10 mouse cellular contexts compared by ENCODE assay signal in genomic region chr4:135985769-135986168, GRCm38 (mm10). TPM values are rescaled to one million over a fixed set of nuclear protein-coding genes. Genes with fewer than 3 reads are reported as not detected.
DNase-seq lines count a peak whose midpoint lies in the region; ATAC-seq and TF ChIP-seq lines count a peak whose summit lies in the region.
"Had no signal": no experiment of that assay in that cellular context is flagged by ENCODE, and none has a peak within 500 bp of the region (broad histone marks: within the 10 kb centered on the region; RNA-seq: fewer than 3 reads in every experiment).

No protein-coding gene starts in this region.

- no peaks in the 10 kb centered on the region for H3K27me3 ChIP-seq in kidney, embryonic 15.5 days
- no peaks in the 10 kb centered on the region for H3K27me3 ChIP-seq in embryonic facial prominence, embryonic 10.5 days (replicated peaks; ENCODE audit: low read depth, poor library complexity, severe bottlenecking)
- H3K27me3 ChIP-seq in hindbrain, postnatal 0 days (ENCODE audit: insufficient read depth, low read length): no peaks in the 10 kb centered on the region
- no peaks in the 10 kb centered on the region for H3K27me3 ChIP-seq in midbrain, embryonic 16.5 days (ENCODE audit: control insufficient read depth, insufficient read depth, low read depth, low read length)
- no peaks in the 10 kb centered on the region for H3K27me3 ChIP-seq in kidney, adult 2 months (replicated peaks; ENCODE audit: control insufficient read depth, insufficient read depth, low read length)
- H3K27me3 ChIP-seq: Patski had no signal

- H3K9me3 ChIP-seq in kidney, embryonic 15.5 days (replicated peaks): no peaks in the 10 kb centered on the region
- no peaks in the 10 kb centered on the region for H3K9me3 ChIP-seq in embryonic facial prominence, embryonic 10.5 days
- no peaks in the 10 kb centered on the region for H3K9me3 ChIP-seq in hindbrain, postnatal 0 days (ENCODE audit: low read length)
- no peaks in the 10 kb centered on the region for H3K9me3 ChIP-seq in midbrain, embryonic 16.5 days (replicated peaks; ENCODE audit: control insufficient read depth, low read length, poor library complexity, severe bottlenecking)

- peaks cover 44% of the 10 kb centered on the region for H3K36me3 ChIP-seq in kidney, embryonic 15.5 days
- H3K36me3 ChIP-seq in embryonic facial prominence, embryonic 10.5 days (replicated peaks): peaks cover 48% of the 10 kb centered on the region
- peaks cover 12% of the 10 kb centered on the region for H3K36me3 ChIP-seq in hindbrain, postnatal 0 days (ENCODE audit: insufficient read depth, low read length)
- peaks cover 13% of the 10 kb centered on the region; the same call in 1 of the 2 replicates for H3K36me3 ChIP-seq in midbrain, embryonic 16.5 days (ENCODE audit: control insufficient read depth, insufficient read depth, low read length)
- no peaks in the 10 kb centered on the region for H3K36me3 ChIP-seq in kidney, adult 2 months (ENCODE audit: control insufficient read depth, insufficient read depth, low read length)

- no peak for DNase-seq in kidney, adult 8-10 months
- DNase-seq in embryonic facial prominence, embryonic 10.5 days (ENCODE audit: low spot score): no peak
- no peak for DNase-seq in hindbrain, postnatal 0 days (ENCODE audit: low spot score)
- no peak for DNase-seq in left cerebral cortex, postnatal 36 days (ENCODE audit: low spot score in 2 of 2)
- DNase-seq in adrenal gland, adult 2 months: no peak
- DNase-seq in kidney, adult 2 months: no peak
- DNase-seq: lung, postnatal 14 days had no signal

- H3K4me1 ChIP-seq in kidney, embryonic 15.5 days: peaks cover 28% of the 10 kb centered on the region
- H3K4me1 ChIP-seq in embryonic facial prominence, embryonic 10.5 days: peaks cover 21% of the 10 kb centered on the region
- peaks cover 12% of the 10 kb centered on the region for H3K4me1 ChIP-seq in hindbrain, postnatal 0 days (ENCODE audit: insufficient read depth, low read length)
- peaks cover 18% of the 10 kb centered on the region for H3K4me1 ChIP-seq in midbrain, embryonic 16.5 days (ENCODE audit: control insufficient read depth, insufficient read depth, low read length)
- 0 out of 2 replicates have a peak, but pooled peaks cover 2% of the 10 kb centered on the region for H3K4me1 ChIP-seq in kidney, adult 2 months (ENCODE audit: control insufficient read depth, insufficient read depth, low read length)

- peak overlapping the region; percentile 99 for H3K9ac ChIP-seq in kidney, embryonic 15.5 days
- peak overlapping the region; percentile 33; the same call in 1 of the 2 replicates for H3K9ac ChIP-seq in hindbrain, postnatal 0 days (replicated peaks; ENCODE audit: low read length)
- H3K9ac ChIP-seq in midbrain, embryonic 16.5 days (ENCODE audit: low read depth, low read length): peak overlapping the region; percentile 92

- no peak for TF ChIP-seq POLR2A in kidney, adult 2 months (IDR thresholded peaks at IDR 0.05; ENCODE audit: low read depth, low read length)

- peak overlapping the region; percentile 71 for H3K4me2 ChIP-seq in kidney, embryonic 15.5 days
- H3K4me2 ChIP-seq in hindbrain, postnatal 0 days (ENCODE audit: low read depth, low read length): peak overlapping the region; percentile 99
- H3K4me2 ChIP-seq in midbrain, embryonic 16.5 days (ENCODE audit: low read length): peak overlapping the region; percentile 76

- ATAC-seq in kidney, embryonic 15.5 days (replicated peaks; ENCODE audit: low FRiP score): no peak
- no peak for ATAC-seq in hindbrain, postnatal 0 days
- ATAC-seq in midbrain, embryonic 16.5 days: no peak
- ATAC-seq: Patski had no signal

- WGBS in kidney, embryonic 15.5 days: 85% methylated on average over 7 of the region's 7 CpGs
- WGBS in embryonic facial prominence, embryonic 10.5 days: 92% methylated on average over 7 of the region's 7 CpGs
- whole genome bisulfite sequencing in hindbrain, postnatal 0 days: 87% methylated on average over 7 of the region's 7 CpGs
- WGBS in midbrain, embryonic 16.5 days: 93% methylated on average over 7 of the region's 7 CpGs
- 86% methylated on average over 7 of the region's 7 CpGs for WGBS in kidney, adult 2 months

- no peak for TF ChIP-seq CTCF in hindbrain, postnatal 0 days (IDR thresholded peaks at IDR 0.05; ENCODE audit: low read depth)
- TF ChIP-seq CTCF in kidney, adult 2 months (conservative IDR thresholded peaks at IDR 0.05; ENCODE audit: insufficient read depth, insufficient read length, low read depth, low read length): no peak

- H3K4me3 ChIP-seq in kidney, embryonic 15.5 days (replicated peaks): peak overlapping the region; percentile 97
- H3K4me3 ChIP-seq in embryonic facial prominence, embryonic 10.5 days: peak overlapping the region; percentile 86
- H3K4me3 ChIP-seq in hindbrain, postnatal 0 days (ENCODE audit: low read length): peak overlapping the region; percentile 84
- H3K4me3 ChIP-seq in midbrain, embryonic 16.5 days (ENCODE audit: low read depth, low read length): peak overlapping the region; percentile 94
- H3K4me3 ChIP-seq in kidney, adult 2 months (ENCODE audit: insufficient read depth, low read depth, low read length): no peak overlapping the region

- H3K27ac ChIP-seq in kidney, embryonic 15.5 days: no peak overlapping the region
- no peak overlapping the region for H3K27ac ChIP-seq in embryonic facial prominence, embryonic 10.5 days (replicated peaks)
- H3K27ac ChIP-seq in hindbrain, postnatal 0 days: no peak overlapping the region
- no peak overlapping the region for H3K27ac ChIP-seq in midbrain, embryonic 16.5 days (ENCODE audit: low read length)
- no peak overlapping the region for H3K27ac ChIP-seq in kidney, adult 2 months (ENCODE audit: insufficient read depth, low read depth, low read length)

- intact Hi-C loops in left cerebral cortex, postnatal 36 days (cut with DNase I): loop anchor here (5.0 kb wide), 1 partner anchor 37 kb away; the partner anchor contains the start of gene Eloa

RNA-seq across cellular contexts. Expression of gene Pithd1, which starts 1.3 kb away (rescaled TPM):
- polyA plus RNA-seq in kidney, embryonic 15.5 days (2015; fragmentation: Nextera tagmentation; extraction: Ambion mirVana): 52.6 and 52.7 TPM in 2 replicates
- 66.2 and 72.8 TPM in 2 replicates for polyA plus RNA-seq in embryonic facial prominence, embryonic 10.5 days (2016; fragmentation: Nextera tagmentation; extraction: Ambion mirVana)
- total RNA-seq in hindbrain, postnatal 0 days (2014; rRNA removed): 53.2 and 60.2 TPM in 2 replicates
- 84.5 and 85.7 TPM in 2 replicates for polyA plus RNA-seq in hindbrain, postnatal 0 days (2015; fragmentation: Nextera tagmentation; extraction: Ambion mirVana)
- 68.3 and 72.0 TPM in 2 replicates for polyA plus RNA-seq in midbrain, embryonic 16.5 days (2015; fragmentation: Nextera tagmentation; extraction: Ambion mirVana)
- total RNA-seq in left cerebral cortex, postnatal 36 days (2021): 10 to 100 TPM; 82.7 to 91.9 TPM
- total RNA-seq in adrenal gland, adult 2 months (2021): 10 to 100 TPM; 23.1 to 35.5 TPM
- polyA plus RNA-seq in adrenal gland, adult 2 months (2012; rRNA removed): 59.2 and 59.4 TPM in 2 replicates
- 31.8 and 33.5 TPM in 2 replicates for polyA plus RNA-seq in kidney, adult 2 months (2012; rRNA removed)

RNA-seq across cellular contexts. Expression of gene Lypla2, which starts 13.3 kb away (rescaled TPM):
- polyA plus RNA-seq in kidney, embryonic 15.5 days (2015; fragmentation: Nextera tagmentation; extraction: Ambion mirVana): 120 and 131 TPM in 2 replicates
- polyA plus RNA-seq in embryonic facial prominence, embryonic 10.5 days (2016; fragmentation: Nextera tagmentation; extraction: Ambion mirVana): 207 and 217 TPM in 2 replicates
- total RNA-seq in hindbrain, postnatal 0 days (2014; rRNA removed): 135 and 172 TPM in 2 replicates
- polyA plus RNA-seq in hindbrain, postnatal 0 days (2015; fragmentation: Nextera tagmentation; extraction: Ambion mirVana): 183 and 186 TPM in 2 replicates
- polyA plus RNA-seq in midbrain, embryonic 16.5 days (2015; fragmentation: Nextera tagmentation; extraction: Ambion mirVana): 209 and 230 TPM in 2 replicates
- total RNA-seq in left cerebral cortex, postnatal 36 days (2021): 10 to 100 TPM; 80.0 to 86.1 TPM
- 10 to 100 TPM; 59.8 to 78.2 TPM for total RNA-seq in adrenal gland, adult 2 months (2021)
- 155 and 169 TPM in 2 replicates for polyA plus RNA-seq in adrenal gland, adult 2 months (2012; rRNA removed)
- 90.8 and 100 TPM in 2 replicates for polyA plus RNA-seq in kidney, adult 2 months (2012; rRNA removed)

RNA-seq across cellular contexts. Expression of gene Gale, which starts 22.2 kb away (rescaled TPM):
- polyA plus RNA-seq in kidney, embryonic 15.5 days (2015; fragmentation: Nextera tagmentation; extraction: Ambion mirVana): 35.2 and 36.7 TPM in 2 replicates
- polyA plus RNA-seq in embryonic facial prominence, embryonic 10.5 days (2016; fragmentation: Nextera tagmentation; extraction: Ambion mirVana): 39.7 and 40.2 TPM in 2 replicates
- total RNA-seq in hindbrain, postnatal 0 days (2014; rRNA removed): 36.2 and 41.2 TPM in 2 replicates
- 39.8 and 40.2 TPM in 2 replicates for polyA plus RNA-seq in hindbrain, postnatal 0 days (2015; fragmentation: Nextera tagmentation; extraction: Ambion mirVana)
- 41.2 and 47.7 TPM in 2 replicates for polyA plus RNA-seq in midbrain, embryonic 16.5 days (2015; fragmentation: Nextera tagmentation; extraction: Ambion mirVana)
- 10 to 100 TPM; 22.4 to 24.1 TPM for total RNA-seq in left cerebral cortex, postnatal 36 days (2021)
- 10 to 100 TPM; 15.5 to 24.8 TPM for total RNA-seq in adrenal gland, adult 2 months (2021)
- polyA plus RNA-seq in adrenal gland, adult 2 months (2012; rRNA removed): 22.9 and 33.3 TPM in 2 replicates
- polyA plus RNA-seq in kidney, adult 2 months (2012; rRNA removed): 12.9 and 13.4 TPM in 2 replicates

RNA-seq across cellular contexts. Expression of gene Eloa, which starts 35.8 kb away (rescaled TPM):
- 40.0 and 40.6 TPM in 2 replicates for polyA plus RNA-seq in kidney, embryonic 15.5 days (2015; fragmentation: Nextera tagmentation; extraction: Ambion mirVana)
- 35.0 and 37.5 TPM in 2 replicates for polyA plus RNA-seq in embryonic facial prominence, embryonic 10.5 days (2016; fragmentation: Nextera tagmentation; extraction: Ambion mirVana)
- 20.9 and 26.5 TPM in 2 replicates for total RNA-seq in hindbrain, postnatal 0 days (2014; rRNA removed)
- 19.7 and 19.8 TPM in 2 replicates for polyA plus RNA-seq in hindbrain, postnatal 0 days (2015; fragmentation: Nextera tagmentation; extraction: Ambion mirVana)
- polyA plus RNA-seq in midbrain, embryonic 16.5 days (2015; fragmentation: Nextera tagmentation; extraction: Ambion mirVana): 26.7 and 28.7 TPM in 2 replicates
- 10 to 100 TPM; 27.7 to 29.4 TPM for total RNA-seq in left cerebral cortex, postnatal 36 days (2021)
- total RNA-seq in adrenal gland, adult 2 months (2021): 10 to 100 TPM; 40.8 to 46.8 TPM
- 4.2 and 4.4 TPM in 2 replicates for polyA plus RNA-seq in adrenal gland, adult 2 months (2012; rRNA removed)
- polyA plus RNA-seq in kidney, adult 2 months (2012; rRNA removed): 11.0 and 12.9 TPM in 2 replicates

RNA-seq across cellular contexts. Expression of gene Hmgcl, which starts 39.5 kb away (rescaled TPM):
- polyA plus RNA-seq in kidney, embryonic 15.5 days (2015; fragmentation: Nextera tagmentation; extraction: Ambion mirVana): 77.2 and 80.2 TPM in 2 replicates
- polyA plus RNA-seq in embryonic facial prominence, embryonic 10.5 days (2016; fragmentation: Nextera tagmentation; extraction: Ambion mirVana): 64.3 and 68.6 TPM in 2 replicates
- 27.0 and 38.6 TPM in 2 replicates for total RNA-seq in hindbrain, postnatal 0 days (2014; rRNA removed)
- polyA plus RNA-seq in hindbrain, postnatal 0 days (2015; fragmentation: Nextera tagmentation; extraction: Ambion mirVana): 55.0 and 60.0 TPM in 2 replicates
- polyA plus RNA-seq in midbrain, embryonic 16.5 days (2015; fragmentation: Nextera tagmentation; extraction: Ambion mirVana): 59.3 and 68.6 TPM in 2 replicates
- total RNA-seq in left cerebral cortex, postnatal 36 days (2021): 10 to 100 TPM; 28.9 to 30.6 TPM
- total RNA-seq in adrenal gland, adult 2 months (2021): 10 to 100 TPM; 42.7 to 71.0 TPM
- polyA plus RNA-seq in adrenal gland, adult 2 months (2012; rRNA removed): 33.9 and 35.3 TPM in 2 replicates
- polyA plus RNA-seq in kidney, adult 2 months (2012; rRNA removed): 175 and 199 TPM in 2 replicates

Comparison
In these comparisons a context has a peak if more than half of its experiments do, and no peak if none do; other contexts are left out.
1. H3K9ac ChIP-seq: peak in every context shown above with its lines; median percentile 99 in kidney, embryonic 15.5 days; 92 in midbrain, embryonic 16.5 days; 33 in hindbrain, postnatal 0 days.